Mouse (Mus musculus): ENCODE results near the gene Fam149a. TPM values are rescaled to one million over a fixed set of nuclear protein-coding genes. Genes with fewer than 3 reads are reported as not detected.

The Fam149a gene
- polyA plus RNA-seq (2017; shearing (Covaris generic)) = under 1 TPM in 1 of 2 experiments, not detected in 1; 0.27 TPM

GRCm38 (mm10) chr8:45381963-45382347 is at the start of gene Fam149a:
TSS of gene Fam149a (minus strand) at chr8:45382291.

GRCm38 (mm10) chr8:45410882-45411281 is 28.8 kb upstream of the Fam149a start, which contains the start of gene Tlr3:
TSS of gene Tlr3 (minus strand) at chr8:45411080.

GRCm38 (mm10) chr8:45332685-45333409 is 49.2 kb downstream of the Fam149a start, which contains the start of gene Cyp4v3:
TSS of gene Cyp4v3 (minus strand) at chr8:45333216.

GRCm38 (mm10) chr8:45308366-45308765 is 73.7 kb downstream of the Fam149a start, which contains the start of gene Gm45753:
TSS of gene Gm45753 (minus strand) at chr8:45308466.

GRCm38 (mm10) chr8:45294687-45295086 is 87.4 kb downstream of the Fam149a start, which contains the start of gene Klkb1:
TSS of gene Klkb1 (minus strand) at chr8:45294859.

Other genes starting within 250 kb of the Fam149a start
- gene F11, start 120.3 kb downstream of the Fam149a start, polyA plus RNA-seq (2017; shearing (Covaris generic)) = not detected
- gene Klkb1, start 87.4 kb downstream of the Fam149a start, polyA plus RNA-seq (2017; shearing (Covaris generic)) = 1 to 10 TPM in 1 of 2 experiments, under 1 TPM in 1; 0.06 to 1.1 TPM
- not detected for gene Gm45753, start 73.8 kb downstream of the Fam149a start, polyA plus RNA-seq (2017; shearing (Covaris generic))
- gene Cyp4v3, start 49.1 kb downstream of the Fam149a start, polyA plus RNA-seq (2017; shearing (Covaris generic)) = 10 to 100 TPM; 17.4 to 20.2 TPM
- gene Tlr3, start 28.8 kb upstream of the Fam149a start, polyA plus RNA-seq (2017; shearing (Covaris generic)) = 1 to 10 TPM in 1 of 2 experiments, under 1 TPM in 1; 0.74 to 1.6 TPM
- 1 to 10 TPM in 1 of 2 experiments, under 1 TPM in 1; 0.19 to 3.1 TPM for gene Sorbs2, start 125.5 kb upstream of the Fam149a start, polyA plus RNA-seq (2017; shearing (Covaris generic))

Measured in inflammation-experienced regulatory T-cells (primary cell).